Mouse (Mus musculus) gastrocnemius, postnatal 4 days (tissue): ENCODE measurements around the gene Fyb2. TPM values are rescaled to one million over a fixed set of nuclear protein-coding genes. Genes with fewer than 3 reads are reported as not detected.
"Not testable (repeated sequence)": the region's sequence is repeated elsewhere in the genome, so short reads cannot be mapped to it uniquely, and the experiment has no call there.

ENCODE experiments used
- DNase-seq, 2 experiments: peaks; one replicate each; pipeline ENCODE4 v3.0.0; 2021 to 2022; ENCODE audit warnings: low spot score in 2 of 2, mixed read lengths in 2 of 2
- total RNA-seq, 2 experiments: library from RNA; stranded (reverse); gene quantifications; 2 replicates each; pipeline ENCODE4 v1.2.3; 2021

The Fyb2 gene
- total RNA-seq, 2 experiments from 2014 or later, result 0.13 to 0.22 TPM

DNA sequence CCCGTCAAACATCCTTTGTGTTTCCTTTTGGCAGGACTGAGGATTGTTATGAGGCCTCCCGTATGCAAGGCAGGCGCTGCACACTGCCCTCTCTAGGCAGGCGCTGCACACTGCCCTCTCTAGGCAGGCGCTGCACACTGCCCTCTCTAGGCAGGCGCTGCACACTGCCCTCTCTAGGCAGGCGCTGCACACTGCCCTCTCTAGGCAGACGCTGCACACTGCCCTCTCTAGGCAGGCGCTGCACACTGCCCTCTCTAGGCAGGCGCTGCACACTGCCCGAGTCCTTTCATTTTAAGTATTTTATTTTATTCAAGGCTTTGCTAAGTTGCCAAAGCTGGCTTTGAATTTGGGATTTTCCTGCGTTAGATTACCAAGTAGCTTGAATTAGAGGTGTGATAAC, 91.4 kb downstream of the Fyb2 start:
- not testable (repeated sequence) for DNase-seq

DNA sequence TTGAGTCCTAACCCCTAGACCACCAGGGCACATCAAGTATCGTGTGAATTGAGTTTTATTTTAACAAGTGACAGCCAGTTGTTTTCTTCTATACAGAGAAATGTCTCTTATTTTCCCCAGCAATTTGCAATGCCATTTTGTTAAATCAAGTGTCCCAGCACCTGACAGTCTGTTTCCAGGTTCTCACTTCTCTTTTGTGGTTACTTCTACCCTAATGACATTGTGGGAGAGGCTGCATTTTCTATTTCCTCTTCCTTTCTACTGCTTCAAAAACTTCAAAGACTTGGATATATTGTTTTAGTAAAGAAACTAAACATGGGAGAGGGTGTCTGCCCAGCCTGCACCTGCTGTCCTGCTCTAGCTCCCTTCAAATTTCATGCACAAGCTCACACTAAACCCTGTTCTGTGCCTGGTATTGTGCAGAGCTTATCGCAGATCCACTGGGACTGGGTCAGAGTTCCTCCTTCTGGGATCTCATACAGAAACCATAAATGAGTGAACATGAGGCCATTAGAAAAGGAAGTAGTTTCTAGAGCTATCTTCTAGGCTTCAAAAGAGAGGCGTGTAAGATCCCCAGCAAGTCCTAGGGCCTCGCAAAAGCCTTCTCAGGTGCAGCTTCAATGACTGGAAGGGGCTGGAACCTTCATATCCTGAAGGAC, 94.2 kb downstream of the Fyb2 start:
- no peak for DNase-seq

DNA sequence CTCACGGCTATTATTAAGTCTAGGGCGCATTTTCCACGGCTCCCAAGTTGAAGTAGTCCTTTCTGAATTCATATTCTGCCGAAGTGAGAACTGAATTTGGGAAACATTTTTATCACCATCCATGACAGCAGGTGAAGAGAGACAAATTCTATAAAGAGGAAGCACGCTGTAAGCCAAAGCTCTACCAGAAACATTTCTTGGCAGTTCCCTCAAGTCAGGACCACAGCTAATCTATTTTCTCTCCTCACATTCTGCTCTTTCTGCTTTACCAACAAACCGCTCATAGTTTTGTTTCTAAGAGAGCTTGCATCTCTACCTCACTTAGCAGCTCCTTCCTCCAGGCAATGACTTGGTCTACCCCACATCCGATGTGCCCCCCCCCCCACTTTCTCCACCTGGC, 100.5 kb downstream of the Fyb2 start:
- no peak for DNase-seq

DNA sequence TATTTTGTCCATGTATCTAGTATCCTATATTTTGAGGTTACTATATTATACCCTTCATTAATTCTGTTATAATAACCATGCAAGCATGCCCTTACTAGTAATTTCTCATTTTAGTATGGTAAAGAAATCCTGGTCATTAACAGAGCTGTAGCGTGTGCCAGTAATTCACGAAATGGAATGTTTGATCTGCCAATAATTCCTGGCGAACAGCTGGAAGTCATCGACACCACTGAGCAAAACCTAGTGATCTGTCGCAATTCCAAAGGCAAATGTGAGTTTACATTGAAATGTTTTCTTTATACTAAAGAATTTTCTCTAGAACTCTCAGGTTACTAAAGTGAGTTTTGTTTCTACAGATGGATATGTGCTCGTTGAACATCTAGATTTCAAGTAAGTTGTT, 102.2 kb downstream of the Fyb2 start:
- DNase-seq, result no peak

DNA sequence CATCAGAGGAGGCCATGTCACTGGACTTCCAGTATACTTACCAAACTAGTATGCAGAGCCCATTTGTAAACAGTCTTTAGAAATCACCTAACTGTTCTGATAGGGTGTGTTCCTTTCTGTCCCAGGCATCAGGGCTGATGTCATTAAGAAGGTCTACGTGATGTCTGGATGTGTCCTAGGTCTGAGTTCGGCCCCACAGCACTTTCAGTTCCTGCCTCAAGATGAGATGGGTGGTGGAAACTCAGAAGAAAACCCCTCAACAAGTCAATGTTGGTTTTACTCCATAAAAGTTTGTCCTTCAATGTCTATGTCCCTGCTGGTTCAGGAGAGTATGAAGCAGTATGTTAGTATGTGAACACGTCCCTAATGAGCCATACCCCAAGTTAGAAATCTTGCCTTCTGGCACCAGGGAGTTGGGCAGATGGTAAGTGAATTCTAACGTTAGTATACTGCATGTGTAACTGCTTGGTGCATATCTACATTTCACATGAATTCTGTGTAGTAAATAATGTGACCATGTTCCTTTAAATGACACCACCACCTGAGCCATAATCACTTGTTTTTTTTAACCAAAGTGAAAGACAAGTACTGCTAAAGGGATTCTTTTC, 102.9 kb downstream of the Fyb2 start:
- DNase-seq, result no peak

DNA sequence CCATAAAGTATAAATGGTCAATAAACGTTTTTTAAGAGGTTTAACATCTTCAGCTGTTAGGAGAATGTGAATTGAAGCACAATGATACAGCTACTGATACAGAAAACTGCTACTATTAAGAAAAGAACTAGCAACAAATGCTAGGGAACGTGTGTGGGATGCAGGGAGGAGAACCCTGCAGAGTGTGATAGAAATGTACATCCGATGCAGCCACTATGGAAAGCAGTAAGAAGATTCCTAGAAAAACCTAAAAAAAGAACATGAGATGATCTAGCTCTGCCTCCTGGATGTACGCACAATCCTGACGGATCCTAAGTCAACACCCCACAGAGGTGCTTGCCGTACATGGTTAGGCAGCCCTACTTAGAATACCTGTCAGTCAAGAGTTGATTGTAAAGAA, 114.0 kb downstream of the Fyb2 start:
- DNase-seq, result no peak

DNA sequence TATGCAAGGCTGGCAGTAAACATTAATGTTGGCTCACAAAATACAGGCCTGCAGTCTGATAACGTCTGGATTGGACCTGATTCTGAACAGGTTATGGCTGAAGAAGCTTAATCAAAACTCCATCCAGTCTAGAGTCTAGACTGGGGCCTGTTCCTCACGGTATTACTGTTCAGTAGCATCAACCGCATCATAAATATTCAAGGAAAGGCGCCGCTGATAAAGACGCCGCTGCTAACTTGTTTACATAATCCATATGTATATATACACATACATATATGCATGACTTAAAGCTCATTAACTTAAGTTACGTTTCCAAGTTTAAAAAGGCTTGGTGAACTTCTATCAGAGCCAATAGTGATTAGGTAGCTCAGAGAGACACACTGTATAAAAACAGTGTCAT, 117.8 kb downstream of the Fyb2 start:
- DNase-seq, result no peak

DNA sequence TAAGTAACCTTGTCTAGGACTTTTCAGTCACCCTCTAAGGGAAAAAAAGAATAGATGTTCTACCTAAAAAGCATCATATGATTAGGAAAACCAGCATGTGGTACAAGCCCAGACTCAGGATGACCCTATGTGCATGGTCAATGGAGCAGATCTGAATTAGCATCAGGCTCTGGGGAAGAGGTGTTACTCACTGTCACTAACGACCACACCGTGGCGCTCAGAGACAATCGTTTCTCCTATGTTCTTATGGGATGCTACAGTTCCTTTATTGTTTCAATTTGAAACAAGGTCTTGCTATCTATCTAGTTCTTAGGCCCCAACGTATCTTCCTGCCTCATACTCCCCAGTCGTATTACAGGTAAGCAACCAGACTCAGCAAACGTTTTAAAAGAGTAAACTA, 119.9 kb downstream of the Fyb2 start:
- DNase-seq, result no peak

DNA sequence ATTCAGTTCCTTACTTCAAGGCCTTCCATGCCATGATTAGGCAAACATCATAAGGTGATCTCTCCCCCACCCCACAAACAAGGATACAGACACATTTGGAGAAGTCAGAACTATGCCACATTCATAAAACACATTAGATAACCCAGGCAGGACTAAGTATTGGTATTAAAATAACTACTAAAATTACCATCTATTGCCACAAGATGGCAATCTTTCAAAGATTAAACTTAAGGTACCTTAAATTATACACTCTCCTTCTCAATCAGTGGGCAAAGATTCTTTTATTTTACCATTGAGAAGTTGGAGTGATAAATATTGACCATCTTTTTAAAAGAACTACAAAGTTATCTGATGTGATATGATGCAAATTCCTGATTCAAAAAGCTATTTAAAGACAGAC, 121.0 kb downstream of the Fyb2 start:
- DNase-seq, result no peak

DNA sequence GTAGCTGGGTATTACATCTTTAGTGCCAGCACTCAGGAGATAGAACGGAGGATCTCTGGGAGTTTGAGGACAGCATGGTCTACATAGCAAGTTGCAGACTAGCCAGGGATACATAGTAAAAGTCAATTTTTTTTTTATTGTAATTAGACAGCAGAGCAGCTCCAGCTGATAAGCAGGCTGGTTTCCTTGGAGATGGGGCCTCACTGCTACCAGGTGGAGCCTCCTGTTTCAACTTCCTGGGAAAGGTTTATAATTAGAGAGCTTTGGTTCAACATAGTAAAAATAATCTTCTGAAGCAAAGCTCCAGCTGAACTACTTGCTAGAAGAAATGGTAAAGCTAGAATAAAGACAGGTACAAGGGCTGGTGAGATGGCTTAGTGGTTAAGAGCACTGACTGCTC, 136.8 kb downstream of the Fyb2 start:
- no peak for DNase-seq

DNA sequence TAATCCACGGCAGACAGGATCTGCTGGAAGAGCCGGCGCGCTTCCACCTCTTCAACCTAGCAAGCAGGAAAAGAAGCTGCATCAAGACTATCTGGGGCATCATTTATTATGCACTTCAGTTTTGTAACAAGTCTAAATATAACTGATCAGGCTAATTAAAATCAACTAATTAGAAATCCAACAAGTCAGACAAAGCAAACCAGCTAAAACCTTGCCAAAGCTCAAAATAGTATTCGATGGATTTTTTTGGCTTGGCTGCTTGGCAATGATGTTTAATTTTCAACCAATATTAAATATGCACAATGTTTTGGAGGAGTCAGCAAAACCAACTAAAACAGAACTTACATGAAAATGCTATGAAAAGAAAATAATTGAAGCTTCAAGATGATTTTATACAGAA, 138.0 kb downstream of the Fyb2 start:
- DNase-seq, result no peak

Other genes starting within 250 kb of the Fyb2 start
- under 1 TPM in 1 of 2 experiments, not detected in 1; 0.65 TPM for gene C8b, start 147.1 kb upstream of the Fyb2 start, total RNA-seq
- not detected for gene Gm17662, start 56.1 kb upstream of the Fyb2 start, total RNA-seq
- under 1 TPM in 1 of 2 experiments, not detected in 1; 0.36 TPM for gene C8a, start 37.1 kb upstream of the Fyb2 start, total RNA-seq
- 10 to 100 TPM; 44.4 to 46.8 TPM for gene Prkaa2, start 196.4 kb downstream of the Fyb2 start, total RNA-seq
- gene Plpp3, start 243.9 kb downstream of the Fyb2 start, total RNA-seq, result 100 to 1,000 TPM; 116 to 119 TPM